Mouse (Mus musculus): ENCODE data around the gene Cenpw. TPM values are rescaled to one million over a fixed set of nuclear protein-coding genes. Genes with fewer than 3 reads are reported as not detected.
A peak's percentile ranks its signal among the peaks of the same experiment; 100 is the strongest.

Cenpw gene
- polyA plus RNA-seq (2012; rRNA removed) = 4.8 TPM in 2 replicates

DNA sequence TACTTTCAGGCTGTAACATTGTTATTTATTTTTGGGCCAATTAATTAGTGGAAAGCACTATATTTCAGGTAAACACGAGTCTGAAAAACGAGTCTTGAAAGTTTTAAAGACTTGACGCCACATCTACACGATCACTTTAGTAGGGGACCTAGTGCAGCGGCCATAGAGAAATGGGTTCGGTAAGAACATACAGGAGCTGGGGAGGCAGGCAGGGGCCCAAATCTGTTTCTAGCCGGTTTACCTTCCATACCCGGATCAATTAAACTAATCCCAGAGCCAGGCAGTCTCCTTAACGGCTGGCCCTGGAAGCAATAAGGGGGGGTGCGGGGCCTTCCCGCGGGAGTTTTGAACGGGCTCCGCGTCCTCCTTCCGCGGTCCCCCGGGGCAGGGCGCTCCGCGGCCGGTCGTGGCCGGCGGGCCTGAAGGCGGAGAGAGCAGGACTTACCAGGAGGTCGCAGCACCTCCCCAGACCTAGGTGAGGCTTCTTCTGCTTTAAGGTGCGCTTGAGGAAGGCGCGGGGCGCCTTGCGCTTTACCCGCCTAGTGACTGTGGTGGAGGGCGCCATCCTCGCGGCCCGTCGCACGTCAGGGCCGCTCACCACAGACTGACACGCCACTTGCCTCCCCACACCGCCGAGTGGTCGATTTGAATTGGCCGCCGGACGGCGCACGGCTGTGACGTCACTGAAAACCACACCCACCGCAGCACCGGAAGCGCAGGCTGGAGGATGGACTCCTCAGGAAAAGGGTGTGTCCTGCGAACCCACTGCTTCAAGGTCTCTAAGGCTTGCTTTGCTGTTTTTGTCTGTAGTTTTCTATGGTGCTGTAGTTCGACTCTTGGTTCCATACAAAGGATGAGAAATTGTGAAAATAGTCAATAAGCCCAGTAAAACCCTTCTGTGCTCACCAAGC lies at the start of gene Cenpw:
Cenpw (minus strand) TSS at position 645 of the 911 bp plus-strand sequence.
- DNase-seq (ENCODE audit: extremely low spot score in 1 of 2, low spot score in 1 of 2) = peak; percentile 63 to 86

DNA sequence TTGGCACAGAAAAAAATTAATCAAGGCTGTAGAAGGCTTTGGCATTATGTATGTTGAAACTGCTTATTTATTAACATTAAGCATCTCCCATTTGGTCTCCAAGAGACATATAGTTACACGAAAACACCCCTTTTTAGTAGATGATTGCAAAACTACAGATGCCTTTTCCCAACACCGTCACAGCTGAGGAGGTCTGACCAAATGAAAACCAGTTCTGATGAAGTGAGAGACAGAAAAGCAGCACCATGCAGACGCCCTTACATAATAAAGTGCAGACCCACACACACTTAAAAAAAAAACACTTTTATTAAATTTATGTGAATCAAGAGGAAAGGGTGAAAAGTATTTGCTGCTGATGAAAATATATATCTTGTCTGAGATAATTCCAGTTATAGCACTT lies 49.3 kb upstream of the Cenpw start:
- no peak for DNase-seq (ENCODE audit: extremely low spot score in 1 of 2, low spot score in 1 of 2)

DNA sequence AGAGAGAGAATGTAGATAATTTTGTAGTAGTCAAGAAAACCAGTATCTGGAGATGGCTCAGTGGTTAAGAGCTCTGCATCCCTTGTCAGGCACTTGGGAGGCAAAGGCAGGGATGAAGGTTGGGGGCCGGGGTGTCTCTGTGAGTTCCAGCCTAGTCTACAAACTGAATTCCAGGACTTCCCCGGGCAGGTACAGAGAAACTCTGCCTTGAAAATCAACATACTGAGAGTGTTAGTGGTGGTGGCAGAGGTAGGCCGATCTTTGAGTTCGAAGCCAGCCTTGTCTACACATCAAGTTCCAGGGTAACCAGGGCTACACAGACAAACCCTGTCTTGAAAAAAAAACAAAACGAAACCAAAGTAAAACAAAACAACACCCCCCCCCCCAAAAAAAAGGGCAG lies 859 bp downstream of the Cenpw start:
- peak in 1 of 2 experiments; percentile 1 for DNase-seq (ENCODE audit: extremely low spot score in 1 of 2, low spot score in 1 of 2)

DNA sequence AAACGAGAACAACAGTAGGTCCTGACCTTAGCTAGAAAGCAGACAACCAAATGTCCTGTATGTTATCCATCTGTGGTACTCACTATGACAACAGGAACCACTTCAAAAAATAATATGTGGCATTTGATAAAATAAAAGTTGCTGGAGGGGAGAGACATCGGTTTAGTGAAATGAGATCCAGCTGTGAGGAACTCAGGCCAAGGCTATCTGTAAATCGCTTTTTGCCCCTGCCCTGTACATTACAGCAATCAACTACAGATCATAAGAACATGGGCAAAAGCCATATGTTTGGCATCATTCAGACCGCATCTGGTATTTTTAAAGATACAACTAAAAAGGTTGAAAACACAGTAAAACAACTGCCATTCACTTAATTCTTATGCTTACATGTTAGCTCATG lies 32.7 kb downstream of the Cenpw start:
- DNase-seq (ENCODE audit: extremely low spot score in 1 of 2, low spot score in 1 of 2) = no peak

Measured in frontal cortex, adult 2 months (tissue).